Mouse (Mus musculus): Measurements from ENCODE around the gene Snapc1. TPM values are rescaled to one million over a fixed set of nuclear protein-coding genes. Genes with fewer than 3 reads are reported as not detected.

The Snapc1 gene
- polyA plus RNA-seq (2015; fragmentation: Illumina TruSeq; extraction: RNeasy Lipid Tissue Mini Kit (QIAGEN cat#74804); ENCODE audit: low read depth, low replicate concordance), result 27.2 TPM

DNA sequence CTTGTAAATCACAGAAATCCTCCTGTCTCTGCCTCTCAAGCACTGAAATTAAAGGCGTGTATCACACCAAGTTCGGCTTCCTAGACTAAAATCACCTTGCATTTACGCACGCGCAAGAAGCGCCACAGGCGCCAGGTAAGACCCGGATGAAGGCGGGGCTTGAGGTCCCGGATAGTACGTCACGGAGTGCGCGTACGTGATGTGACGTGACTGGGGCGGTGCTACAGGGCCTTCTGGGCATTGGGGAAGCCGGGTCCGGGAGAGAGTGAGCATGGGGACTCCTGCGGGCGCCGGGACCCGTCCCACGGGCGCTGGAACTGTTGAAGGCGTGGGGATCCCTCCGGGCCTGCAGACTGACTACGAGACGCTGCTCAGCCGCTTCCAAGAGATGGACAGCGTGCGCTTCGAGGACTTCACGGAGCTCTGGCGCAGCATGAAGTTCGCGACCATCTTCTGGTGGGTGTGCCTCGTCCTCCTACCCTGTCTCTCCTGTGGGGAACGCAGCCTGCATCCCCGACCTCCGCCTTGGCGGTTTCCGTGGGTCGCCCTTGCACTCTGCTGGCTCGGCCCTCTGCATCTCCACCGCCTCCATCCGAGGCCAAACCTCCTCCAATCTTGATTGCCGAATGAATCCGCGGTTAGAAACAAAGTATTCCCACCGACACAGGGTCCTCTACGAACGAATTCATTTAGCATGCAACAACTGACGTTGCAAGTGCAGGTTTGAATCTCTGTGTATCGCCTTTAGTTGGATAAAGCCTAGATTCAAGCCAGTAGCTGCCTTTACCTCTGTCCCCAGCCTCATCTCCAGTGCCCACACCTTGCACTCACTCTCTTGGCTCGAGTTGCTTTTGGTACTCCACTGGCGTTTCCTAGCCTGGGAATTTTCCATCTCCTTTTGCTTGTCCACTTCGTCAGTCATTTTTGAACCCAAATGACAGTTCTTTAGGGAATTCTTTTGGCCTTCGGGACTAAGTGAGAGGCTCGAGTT is at the start of gene Snapc1:
TSS of gene Snapc1 (plus strand) at position 191 of the 991 bp plus-strand sequence.

DNA sequence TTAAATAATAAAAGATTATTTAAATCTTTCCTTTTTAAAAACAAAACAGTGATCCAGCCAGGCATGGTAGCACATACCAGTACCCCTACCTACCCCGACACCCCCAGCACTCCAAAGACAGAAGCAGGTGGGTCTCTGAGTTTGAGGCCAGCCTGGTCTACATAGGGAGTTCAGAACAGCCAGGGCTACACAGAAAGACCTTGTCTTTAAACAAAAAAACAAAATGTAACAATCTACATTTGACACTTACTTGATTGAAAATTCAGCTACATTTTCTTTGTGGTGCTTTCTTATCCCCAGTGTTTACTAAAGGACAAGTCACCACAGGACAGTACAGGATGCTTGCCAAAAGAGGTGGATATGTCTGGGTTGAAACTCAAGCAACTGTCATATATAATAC is 26.9 kb upstream of the Snapc1 start, which contains the start of gene Gm49321:
TSS of gene Gm49321 (plus strand) at position 301 of the 400 bp plus-strand sequence.

DNA sequence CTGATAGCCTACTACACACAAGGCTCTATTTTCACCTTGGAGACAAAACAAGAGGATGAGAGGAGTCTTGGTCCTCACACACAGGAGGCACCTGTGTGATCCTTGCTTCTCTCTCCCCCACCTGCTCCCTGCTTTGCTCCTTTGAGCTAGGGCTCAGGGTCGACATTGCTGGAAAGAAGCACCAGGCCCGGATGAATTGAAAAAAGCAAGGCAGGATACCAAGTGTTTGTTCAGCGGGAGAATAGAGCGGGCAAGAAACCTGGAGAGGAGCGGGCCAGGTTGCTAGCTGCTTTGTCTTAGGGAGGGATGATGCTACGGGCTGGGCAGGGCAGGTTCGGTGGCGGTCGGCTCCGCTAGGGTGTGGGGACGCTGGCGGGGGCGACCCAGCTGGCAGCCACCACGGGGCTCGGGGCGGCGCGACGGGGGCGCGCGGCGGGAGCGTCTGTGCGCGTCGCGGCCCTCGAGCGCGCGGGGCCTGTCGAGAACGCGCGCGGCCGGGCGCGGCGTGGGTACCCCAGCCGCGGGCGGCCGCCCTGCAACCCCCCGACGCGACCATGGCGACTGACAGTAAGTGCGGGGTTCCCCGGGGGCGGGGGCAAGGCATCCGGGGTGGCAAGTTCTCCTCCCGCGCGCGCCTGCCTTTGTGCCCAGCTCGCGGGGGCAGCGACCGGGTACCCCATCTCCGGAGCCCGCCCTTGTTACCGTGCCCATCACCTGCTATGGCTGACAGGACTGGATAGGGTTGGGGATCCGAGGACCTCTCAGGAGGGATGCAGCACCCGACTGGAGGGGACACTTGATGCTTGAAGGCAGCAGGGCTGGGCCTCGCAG is 33.2 kb downstream of the Snapc1 start, which contains the start of gene Syt16:
TSS of gene Syt16 (plus strand) at position 365 of the 831 bp plus-strand sequence.

Other genes with a start within 250 kb of the Snapc1 start
- 45.2 TPM for gene Hif1a, start 63.1 kb upstream of the Snapc1 start, polyA plus RNA-seq (2015; fragmentation: Illumina TruSeq; extraction: RNeasy Lipid Tissue Mini Kit (QIAGEN cat#74804); ENCODE audit: low read depth, low replicate concordance)
- not detected for gene Gm49321, start 26.8 kb upstream of the Snapc1 start, polyA plus RNA-seq (2015; fragmentation: Illumina TruSeq; extraction: RNeasy Lipid Tissue Mini Kit (QIAGEN cat#74804); ENCODE audit: low read depth, low replicate concordance)
- 64.6 TPM for gene Syt16, start 33.2 kb downstream of the Snapc1 start, polyA plus RNA-seq (2015; fragmentation: Illumina TruSeq; extraction: RNeasy Lipid Tissue Mini Kit (QIAGEN cat#74804); ENCODE audit: low read depth, low replicate concordance)

All from brain, adult 10 weeks (tissue).